Mouse (Mus musculus) spleen, adult 12 weeks (tissue): ENCODE data around the gene Slc27a2.
A peak's percentile ranks its signal among the peaks of the same experiment; 100 is the strongest.

Source experiments
- DNase-seq: peaks from one replicate; pipeline ENCODE4 v3.0.0; 2022; ENCODE audit warnings: low spot score

The Slc27a2 gene

DNA sequence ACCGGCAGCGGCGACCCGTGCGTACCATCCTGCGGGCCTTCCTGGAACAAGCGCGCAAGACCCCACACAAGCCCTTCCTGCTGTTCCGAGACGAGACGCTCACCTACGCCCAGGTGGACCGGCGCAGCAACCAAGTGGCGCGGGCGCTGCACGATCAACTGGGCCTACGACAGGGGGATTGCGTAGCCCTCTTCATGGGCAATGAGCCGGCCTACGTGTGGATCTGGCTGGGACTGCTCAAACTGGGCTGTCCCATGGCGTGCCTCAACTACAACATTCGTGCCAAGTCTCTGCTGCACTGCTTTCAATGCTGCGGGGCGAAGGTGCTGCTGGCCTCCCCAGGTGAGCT lies 1.1 kb downstream of the Slc27a2 start:
- no peak for DNase-seq

DNA sequence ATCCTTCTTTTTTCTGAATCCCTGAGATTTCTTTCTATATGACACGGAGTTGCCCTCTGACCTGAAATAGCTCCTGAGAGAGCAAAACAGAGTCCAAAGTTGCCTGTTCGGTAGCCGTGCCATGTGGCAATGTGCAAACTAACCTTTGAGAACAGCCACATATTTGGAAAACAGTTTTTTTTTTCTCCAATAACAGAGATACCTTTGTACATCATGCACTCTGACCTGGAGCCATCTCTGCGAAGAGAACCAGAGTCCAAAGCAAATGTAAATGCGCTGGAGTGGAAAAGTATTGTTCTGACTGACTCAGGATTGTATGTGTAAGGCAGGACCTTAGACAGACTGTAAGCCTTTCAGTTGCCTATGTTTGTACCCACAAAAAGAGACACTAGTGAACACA lies 3.3 kb downstream of the Slc27a2 start:
- DNase-seq, result no peak

DNA sequence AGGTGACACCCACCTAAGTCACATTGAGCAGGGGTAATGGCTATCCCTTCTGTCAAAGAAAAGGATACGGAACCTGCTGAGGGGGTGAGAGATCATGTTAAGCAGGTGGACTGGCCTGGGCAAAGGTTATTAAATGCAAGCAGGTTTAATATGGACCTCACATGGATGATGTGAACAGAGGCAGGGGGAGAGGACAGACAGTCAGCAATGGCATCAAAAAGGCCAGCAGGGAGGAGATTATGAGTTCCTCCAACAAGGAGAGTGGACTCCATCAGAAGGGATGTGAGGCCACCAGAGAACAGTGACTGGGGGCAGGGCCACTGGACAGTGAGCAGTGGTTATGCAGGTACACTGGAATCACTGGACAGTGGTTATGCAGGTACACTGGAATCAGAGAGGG lies 7.9 kb downstream of the Slc27a2 start:
- no peak for DNase-seq

DNA sequence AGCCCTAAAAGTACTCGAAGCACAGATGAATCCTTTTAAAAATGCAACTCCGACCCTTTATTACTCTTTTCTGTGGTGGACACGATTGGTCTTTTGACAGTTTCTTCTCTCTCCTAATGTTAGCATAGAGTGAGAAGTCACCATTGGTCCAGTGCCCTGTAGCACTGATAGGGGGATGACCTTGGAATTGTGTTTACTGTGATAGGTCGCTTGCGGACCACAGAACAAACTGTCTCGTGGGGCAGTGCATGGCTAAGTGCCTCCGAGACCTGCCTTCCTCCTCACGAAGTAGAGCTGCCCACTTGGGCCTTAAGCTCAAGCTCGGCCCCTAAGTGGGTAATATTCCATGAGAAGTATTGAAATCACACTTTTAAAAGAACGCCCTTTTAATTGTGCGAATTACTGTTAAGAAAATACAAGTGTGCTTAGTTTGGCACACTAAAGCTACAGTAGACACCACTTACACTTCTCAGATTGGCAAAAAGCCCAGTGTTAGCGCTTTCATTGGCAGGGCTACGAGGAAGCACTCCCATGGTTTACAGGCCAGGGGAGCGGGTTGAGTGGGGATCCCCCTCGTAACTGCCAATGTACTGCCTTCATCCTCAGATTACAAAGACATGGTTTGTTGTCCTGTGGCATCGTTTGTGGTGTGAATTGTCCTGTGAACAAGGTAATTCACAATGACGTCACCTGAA lies 11.4 kb downstream of the Slc27a2 start:
- no peak for DNase-seq

DNA sequence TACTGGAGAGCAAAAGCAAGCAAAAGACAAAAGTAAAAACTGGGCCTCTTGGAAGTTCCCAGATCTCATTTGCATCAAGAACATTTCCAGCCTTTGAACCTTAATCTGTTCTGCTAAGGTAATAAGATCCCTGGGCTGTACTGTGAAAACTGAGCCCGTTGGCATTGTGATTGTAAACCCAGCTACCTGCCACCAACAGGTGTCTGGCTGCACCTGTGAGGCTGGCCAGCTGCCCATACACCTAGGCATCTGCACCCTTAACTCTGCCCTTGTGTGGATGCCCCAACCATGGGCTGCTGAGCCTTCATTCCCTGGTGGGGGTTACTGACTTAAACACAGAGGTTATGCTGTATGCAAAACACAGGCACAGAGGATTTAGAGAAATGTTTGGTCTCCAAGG lies 20.0 kb downstream of the Slc27a2 start:
- DNase-seq, result no peak

DNA sequence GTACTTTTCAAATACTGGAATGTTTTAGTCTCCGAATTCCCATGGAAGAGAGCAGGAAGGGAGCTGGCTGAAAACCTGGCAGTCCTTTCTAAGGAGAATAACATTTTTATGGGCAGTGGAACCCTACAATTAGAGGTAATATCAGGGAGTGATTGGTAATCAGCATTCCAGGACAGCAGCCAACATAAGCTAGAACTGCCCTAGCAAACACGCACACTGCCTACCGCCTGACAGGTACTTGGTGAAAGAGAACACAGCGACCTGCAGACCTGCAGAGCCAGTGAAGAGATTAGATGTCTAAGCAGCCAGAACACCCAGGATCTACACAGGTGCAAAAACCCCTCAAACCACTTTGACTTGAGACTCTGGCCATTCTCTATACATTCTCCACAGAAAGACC lies 20.5 kb downstream of the Slc27a2 start:
- DNase-seq, result no peak

DNA sequence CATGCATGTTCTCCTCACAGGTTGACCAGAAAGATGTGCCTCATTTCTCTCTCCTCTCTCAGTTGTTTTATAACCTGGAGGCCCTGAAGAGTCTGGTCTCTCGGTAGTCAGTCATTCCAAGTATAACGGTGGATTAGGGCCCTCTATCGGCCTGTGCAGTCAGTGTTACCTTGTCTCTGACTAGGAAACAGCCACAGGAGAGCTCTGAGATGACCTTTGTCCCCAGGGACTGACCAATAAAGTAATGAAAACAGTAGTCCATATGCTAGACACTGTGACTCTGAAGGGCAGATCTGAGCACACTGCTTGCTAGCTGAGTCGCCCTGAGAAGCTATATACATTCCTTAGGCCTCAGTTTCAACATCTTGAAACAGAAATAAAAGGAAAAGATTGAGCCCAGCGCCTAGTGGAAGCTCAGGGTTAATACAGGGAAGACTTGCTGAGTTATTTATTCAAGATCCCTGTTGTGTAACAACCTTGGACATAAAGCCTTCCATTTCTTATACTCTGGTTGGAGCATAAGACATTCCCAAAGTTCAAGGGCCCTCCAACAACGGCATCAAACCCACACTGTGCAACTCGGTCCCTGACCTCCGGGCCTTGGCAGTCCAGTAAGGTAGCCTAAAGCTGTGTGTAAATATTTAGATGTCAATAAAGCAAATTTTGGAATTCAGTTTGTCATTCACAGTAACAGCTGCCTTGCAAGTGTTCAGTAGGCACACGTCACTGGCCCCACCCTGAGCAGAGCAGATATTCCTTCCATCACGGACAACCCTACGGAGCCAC lies 23.4 kb downstream of the Slc27a2 start:
- no peak for DNase-seq

DNA sequence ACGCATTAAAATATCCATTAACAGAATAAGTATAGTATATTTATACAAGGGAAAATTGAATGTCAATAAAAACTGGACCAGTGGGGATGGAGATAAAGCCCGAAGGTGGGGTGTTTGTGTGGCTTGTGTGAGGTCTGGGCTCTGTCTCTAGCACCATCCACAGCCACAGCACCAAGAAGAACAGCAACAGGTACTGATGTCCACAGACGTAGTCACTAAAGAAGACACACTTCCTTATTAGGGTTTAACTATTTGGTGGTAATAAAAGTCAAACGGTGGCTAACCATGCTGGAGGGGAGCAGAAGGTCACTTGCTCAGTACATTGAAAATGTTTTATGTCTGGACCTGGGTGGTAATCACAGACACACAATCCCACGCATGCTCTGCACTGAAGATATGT lies 25.2 kb downstream of the Slc27a2 start:
- DNase-seq, result no peak

DNA sequence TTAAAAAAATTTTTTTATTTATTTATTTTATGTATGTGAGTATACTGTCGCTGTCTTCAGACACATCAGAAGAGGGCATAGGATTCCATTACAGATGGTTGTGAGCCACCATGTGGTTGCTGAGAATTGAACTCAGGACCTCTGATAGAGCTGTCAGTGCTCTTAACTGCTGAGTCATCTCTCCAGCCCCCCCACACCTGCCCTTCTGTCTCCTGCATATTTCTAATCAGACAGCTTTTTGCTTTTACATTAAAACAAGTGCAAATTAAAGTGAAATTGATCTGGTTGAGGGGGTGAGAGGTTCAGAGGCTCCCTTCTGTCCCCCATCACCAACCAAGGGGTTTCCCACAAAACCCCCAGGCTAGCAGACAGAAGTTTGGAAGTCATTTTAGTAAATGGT lies 27.1 kb downstream of the Slc27a2 start:
- DNase-seq, result no peak

DNA sequence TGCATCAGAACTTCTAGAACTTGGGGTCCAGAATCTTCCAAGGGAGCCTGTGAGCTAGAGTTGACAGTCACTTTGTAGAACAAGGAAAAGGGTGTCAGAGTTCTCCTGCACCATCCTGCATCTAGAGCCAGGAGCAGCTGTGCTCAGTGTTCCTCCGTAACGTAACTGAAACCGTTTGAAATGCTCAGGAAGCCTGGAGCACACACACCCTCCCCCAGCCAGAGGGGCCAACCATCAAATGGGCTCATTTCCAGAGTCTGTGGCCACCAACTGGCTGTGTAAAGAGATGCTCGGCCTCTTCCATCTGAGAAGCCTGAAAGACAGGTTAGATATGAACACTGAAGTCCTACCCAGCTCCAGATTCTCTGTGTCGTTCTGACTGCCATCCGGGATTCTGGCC lies 31.8 kb downstream of the Slc27a2 start:
- no peak for DNase-seq

DNA sequence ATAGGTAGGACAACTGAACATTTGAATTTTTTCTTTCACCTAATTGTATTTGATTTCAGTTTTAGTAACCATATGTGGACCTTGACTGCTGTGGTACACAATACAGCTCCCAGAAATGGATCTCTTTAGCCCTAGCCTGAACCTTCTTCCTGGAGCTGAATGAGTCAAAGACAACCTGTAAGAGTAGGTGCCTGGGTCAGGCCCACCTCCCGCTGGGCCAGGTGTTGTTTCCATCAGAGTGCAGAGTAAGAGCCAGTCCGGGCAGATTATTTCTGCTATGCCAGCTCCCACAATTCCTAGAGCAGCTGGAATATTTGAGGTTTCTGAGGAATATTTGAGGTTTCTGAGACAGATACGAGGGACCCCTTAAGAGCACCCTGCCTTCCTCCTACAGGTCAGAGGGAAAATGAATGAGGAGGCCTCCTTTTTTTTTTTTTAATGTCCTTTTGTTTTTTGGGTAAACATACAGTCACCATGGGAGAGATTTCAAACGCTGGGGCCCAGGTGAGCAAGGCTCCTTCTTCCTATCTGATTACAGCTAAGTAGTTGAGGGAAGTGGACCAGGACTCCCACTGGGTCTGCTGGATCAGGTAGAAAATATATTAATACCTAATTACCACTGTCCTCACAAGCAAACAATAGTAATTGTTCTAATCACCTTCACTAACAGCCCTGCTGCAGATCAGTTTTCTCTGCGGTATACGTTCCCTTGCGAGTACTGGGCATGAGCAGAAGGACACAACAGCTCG lies 32.6 kb downstream of the Slc27a2 start:
- DNase-seq, result no peak

DNA sequence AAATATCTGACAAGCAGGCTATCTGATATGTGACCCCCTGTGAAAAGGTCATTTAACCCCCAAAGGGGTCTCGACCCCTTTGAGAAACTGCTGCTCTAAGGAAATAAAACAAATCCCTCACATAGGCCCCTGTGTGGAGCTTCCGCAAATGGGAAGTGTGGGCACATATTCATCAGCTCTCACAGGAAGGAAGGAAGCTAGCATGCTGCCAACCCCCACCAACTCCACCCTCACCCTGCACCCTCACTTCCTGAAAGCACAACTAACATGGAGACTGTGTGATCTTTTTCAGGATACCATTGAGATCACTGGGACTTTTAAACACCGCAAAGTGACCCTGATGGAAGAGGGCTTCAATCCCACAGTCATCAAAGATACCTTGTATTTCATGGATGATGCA lies 35.3 kb downstream of the Slc27a2 start:
- no peak for DNase-seq

DNA sequence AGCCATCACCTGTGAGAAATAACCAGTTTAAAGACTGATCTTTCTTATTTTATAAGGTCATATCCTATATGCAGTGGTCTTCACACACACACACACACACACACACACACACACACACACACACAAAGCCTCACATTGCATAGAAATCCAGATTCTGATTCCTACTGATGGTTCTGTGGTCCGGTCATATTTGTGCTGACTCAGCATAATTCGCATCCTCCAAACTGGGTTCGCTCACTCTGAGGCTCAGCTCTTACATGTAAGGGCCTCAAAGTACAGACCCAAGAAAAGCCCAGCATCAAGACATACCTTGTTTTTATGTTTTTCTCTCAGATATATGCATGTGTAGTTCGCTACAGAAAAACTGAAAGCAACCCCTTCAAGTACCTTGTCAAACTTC lies 39.1 kb downstream of the Slc27a2 start:
- DNase-seq, result no peak

DNA sequence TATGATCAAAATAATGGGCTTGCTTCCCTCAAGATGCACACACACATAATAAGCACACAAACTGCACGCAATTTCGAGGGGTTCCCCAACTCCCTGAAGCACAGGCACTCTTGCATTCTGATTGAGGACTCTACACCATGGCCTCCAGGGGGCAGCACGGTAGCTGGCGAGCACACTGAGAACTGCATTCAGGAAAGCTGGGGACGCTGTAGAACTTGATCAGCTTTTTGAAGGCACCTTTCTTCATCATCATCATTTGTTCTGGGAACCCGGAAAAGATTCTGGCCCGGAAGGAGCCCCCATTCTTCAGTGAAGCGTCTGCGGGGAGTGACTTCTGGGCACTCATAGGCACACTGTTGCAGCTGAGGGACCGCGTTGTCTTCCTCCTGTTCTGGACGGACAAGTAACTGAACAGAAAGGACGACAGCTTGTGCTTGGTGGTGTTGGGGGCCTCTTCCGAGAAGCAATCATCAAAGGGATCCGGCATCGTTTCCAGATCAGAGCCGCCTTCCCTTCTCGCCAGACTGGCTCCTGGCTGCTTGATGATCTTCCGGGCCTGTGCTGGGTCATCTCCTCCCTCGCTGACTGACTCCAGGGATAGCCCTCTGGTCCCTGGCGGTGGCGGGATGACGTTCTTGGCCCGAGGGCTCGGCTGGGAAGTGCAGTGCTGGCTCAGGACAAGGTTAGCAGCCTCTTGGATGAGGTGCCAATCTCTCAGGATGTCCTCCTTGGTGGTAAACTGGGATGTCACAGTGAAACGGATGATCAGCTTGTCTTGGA lies 41.8 kb downstream of the Slc27a2 start:
- peak; percentile 46 for DNase-seq

DNA sequence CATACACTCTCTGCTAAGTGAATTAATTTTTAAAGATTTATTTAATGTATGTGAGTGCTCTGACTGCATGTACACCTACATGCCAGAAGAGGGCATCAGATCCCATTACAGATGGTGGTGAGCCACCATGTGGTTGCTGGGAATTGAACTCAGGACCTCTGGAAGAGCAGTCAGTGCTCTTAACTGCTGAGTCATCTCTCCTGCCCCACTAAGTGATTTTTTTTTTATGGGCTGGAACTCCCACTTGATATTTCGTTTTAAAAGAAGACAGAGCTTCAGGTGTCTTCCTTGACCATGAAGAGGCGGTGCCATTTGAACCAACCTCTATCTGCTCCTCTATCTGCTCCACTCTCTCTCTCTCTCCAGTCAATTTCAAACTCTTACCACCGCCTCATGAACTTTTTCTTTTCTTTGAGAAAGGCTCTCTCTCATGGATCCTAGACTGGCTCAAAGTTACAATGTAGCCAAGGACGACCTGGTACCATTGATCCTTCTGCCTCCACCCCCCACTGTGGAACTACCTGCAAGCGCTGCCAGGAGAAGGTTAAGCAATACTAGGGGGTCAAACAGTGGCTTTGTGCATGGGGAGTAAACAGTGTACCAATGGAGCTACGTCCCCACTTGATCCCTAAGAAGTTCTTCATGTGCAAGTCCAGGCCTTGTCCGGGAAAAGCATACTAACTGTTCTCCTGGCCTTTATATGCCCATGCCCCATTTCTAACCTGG lies 44.3 kb downstream of the Slc27a2 start:
- DNase-seq, result no peak

DNA sequence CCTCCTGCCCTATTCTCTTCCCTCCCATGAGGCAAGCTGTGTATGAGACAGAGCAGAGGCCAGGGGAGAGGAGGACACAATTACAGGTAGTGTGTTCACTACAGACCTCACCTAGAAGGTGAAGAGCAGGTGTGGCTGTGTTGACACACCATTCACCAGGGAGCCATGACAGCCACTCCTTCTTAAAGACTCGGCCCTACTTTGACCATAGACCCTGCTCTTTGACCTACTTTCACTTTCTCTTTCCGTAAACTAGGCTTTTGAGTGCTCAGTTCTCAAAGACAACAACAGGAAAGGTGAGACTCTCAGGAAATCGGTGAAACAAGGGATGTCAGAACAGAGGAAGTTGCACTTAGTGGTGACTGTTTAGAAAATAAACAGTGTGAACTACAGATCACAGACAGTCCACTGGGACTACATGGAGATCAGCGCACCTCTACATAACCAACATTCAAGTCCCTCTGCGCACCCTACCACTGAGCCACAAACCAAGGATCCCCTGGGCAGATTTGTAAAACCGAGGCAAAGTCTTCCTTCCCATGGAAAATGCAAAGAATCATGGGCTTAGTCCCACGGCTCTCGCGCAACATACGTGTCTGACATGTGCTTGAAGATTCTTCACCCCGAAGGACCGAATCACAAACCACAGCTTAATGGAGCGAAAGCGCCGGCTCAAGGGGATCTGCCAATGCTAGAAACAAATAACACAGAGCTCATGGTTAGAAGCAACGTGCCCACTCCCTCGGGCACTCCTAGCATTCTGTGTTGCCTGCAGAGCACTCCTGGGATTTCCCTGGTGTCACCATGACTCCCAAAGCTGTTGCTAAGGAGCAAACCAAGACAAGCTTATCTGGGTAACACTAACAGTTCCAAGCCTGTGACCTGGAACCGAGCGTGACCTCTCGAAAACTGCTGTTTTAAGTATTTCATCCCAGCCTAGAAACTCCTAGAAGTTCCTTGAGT lies 45.4 kb downstream of the Slc27a2 start:
- no peak for DNase-seq

DNA sequence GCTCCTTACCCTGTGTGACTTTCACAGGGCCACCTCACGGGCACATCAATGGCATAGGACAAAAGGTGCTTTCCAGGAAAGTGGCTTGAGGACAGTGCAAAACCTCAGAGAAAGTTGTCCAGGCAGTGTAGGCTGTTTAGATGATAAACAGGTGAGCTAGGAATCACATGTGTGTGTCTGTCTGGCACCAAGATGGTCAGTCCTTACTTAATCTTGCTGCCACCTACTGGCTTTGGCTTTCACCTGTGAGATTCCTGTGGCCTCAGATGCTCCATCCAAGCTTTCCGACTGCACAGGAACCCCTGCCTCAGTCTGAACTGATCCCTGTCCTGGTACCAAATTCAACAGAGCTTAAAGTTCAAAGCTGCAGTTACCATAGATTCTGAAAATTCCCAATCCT lies 46.2 kb downstream of the Slc27a2 start:
- DNase-seq, result no peak

DNA sequence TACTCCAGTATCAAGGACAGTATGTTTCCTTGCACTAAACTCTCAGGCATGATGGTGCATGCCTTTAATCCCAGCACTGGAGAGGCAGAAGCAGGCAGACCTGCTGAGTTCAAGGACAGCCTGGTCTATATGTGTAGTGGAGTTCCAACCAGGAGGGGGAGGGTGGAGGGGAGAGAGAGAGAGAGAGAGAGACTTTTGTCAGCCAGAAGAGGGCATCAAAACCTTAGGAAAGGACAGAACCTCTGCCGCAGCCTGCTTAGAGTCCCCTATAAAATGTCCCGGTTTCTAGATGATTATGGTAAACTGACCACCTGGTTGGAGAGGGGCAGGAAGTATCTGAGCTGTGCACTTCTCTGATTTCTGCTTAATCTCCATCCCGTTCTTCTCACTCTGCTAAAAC lies 46.8 kb downstream of the Slc27a2 start:
- no peak for DNase-seq

DNA sequence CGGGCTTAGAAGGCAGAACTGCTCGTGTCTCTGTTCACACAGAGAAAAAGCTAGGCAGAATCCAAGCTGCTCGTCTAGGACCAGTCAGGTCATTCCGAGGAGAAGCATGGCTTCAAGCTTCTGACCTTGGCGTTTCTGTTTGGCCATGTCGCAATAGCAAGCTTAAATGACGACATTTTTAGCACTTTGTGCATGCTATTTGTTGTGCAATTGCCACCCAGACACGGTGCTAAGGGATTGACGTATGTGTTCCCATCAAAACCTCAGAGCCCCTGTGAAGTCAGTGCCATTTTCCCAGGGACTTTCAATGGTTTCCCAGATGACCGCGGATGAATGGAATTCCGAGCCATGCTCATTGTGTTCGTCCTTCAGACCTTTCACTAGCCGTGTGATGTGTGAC lies 48.3 kb downstream of the Slc27a2 start:
- DNase-seq, result no peak

DNA sequence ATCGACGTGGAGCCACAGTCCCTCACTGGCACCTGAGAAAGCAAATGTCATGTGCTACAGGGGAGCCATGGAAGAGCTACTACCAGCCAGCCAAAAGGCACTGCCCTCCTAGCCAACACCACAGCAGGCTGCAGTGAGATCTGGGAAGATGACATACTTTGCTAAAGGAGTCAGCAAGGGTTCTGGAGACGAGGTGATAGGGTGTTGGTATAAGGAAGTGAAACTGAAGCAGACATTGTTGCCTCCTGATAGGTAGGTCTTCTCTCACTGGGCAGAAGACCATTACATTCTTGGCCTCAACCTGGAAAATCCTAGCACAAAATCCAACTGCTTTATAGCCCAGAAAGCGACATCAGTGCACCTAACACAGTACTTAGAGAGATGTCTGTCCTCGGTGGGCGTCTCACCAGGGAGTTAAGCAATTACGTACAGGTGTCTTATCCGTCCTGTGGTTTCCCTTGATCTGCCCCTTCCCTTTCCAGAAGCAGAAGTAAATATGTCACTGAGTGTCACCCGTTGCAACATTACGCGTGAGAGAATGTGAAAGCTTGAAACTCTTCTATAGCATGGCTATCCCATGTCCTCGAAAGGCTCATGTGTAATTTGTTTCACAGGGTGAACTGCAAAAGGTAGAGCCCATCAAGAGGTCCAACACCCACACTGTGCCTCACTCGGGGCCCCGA lies 49.9 kb downstream of the Slc27a2 start:
- DNase-seq, result no peak
